Mouse (Mus musculus) leukemia stem cell, adult 10-12 weeks (primary cell): Measurements from ENCODE around the gene Zscan4c. TPM values are rescaled to one million over a fixed set of nuclear protein-coding genes. Genes with fewer than 3 reads are reported as not detected.

Experiments used
- polyA plus RNA-seq: library from polyadenylated mRNA; stranded (reverse); fragments of >175 nt; gene quantifications from 2 replicates; pipeline ENCODE4 v1.2.3, GENCODE M21; 2012; ENCODE audit warnings: low replicate concordance

Zscan4c gene
- polyA plus RNA-seq, result not detected in 2 replicates

GRCm38 (mm10) chr7:11005445-11005844 is at the start of gene Zscan4c:
Gene Zscan4c, plus strand, starts transcription at chr7:11005745.

Other genes with a start within 250 kb of the Zscan4c start
- not detected in 2 replicates for gene Zscan4b, start 100.7 kb upstream of the Zscan4c start, polyA plus RNA-seq
- not detected in 2 replicates for gene Zscan4-ps1, start 63.9 kb downstream of the Zscan4c start, polyA plus RNA-seq
- gene Zscan4d, start 160.4 kb downstream of the Zscan4c start, polyA plus RNA-seq, result not detected in 2 replicates